Mouse (Mus musculus): Measurements from ENCODE around the gene Gm49325. TPM values are rescaled to one million over a fixed set of nuclear protein-coding genes. Genes with fewer than 3 reads are reported as not detected.

Gm49325 gene
- polyA plus RNA-seq, 1 experiment from 2014 or later, result not detected

DNA sequence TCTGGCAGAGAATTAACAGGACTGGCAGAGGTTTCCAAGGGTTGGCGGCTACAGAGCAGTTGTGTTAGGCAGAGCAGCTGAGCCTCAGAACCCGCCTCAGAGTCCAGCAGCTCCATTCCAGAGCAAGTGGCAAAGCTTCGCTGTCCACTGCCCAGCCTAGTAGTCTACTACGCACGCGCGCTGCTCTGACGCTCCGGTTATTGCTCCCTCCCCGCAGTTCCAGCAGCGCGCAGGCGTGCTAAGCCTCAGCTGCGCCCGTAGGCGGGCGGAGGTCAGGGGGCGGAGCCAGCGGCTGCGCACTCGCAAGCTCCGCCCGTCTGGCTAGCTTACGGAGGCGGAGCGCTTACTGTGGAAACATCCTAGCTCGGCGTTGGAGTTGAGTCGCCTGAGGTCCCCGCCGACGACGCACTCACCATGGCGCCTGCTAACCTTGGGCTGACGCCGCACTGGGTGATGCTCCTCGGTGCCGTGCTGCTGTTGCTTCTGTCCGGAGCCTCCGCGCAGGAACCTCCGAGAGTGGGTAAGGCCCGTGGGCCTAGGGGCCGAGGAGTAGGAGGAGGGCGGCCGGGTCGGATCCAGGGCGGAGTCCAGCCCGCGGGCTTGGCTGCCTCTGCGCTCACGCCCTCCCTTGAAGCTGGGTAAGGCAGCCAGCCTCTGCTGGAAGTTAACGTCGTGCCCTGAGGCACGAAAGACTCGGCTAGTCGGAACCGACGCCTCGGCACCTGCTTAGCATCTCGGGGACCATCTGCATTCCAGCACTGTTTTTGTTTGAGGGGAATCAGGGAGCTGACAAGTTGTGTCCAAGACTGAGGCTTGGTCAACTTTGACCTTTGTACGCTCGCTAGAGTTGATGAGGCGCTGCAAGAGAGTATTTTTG lies 24.4 kb upstream of the Gm49325 start, which contains the start of gene Pttg1ip:
Gene Pttg1ip, plus strand, starts transcription at position 313 of the 877 bp plus-strand sequence.
- peak within 1 kb of the TSS; percentile 84 for H3K4me2 ChIP-seq (ENCODE audit: low read length)
- under 1% methylated on average over 64 of the region's 64 CpGs for WGBS
- ATAC-seq (ENCODE audit: insufficient number of reproducible peaks, insufficient read depth, low FRiP score, low read depth), result peak; percentile 95
- H3K27ac ChIP-seq (replicated peaks in 1 of 2; ENCODE audit: control insufficient read depth in 1 of 2, insufficient read depth in 1 of 2, low read depth in 2 of 2, low read length in 2 of 2), result peak within 1 kb of the TSS; percentile 92 to 95
- H3K4me3 ChIP-seq (ENCODE audit: control insufficient read depth in 1 of 2, insufficient read depth in 1 of 2, low read depth in 1 of 2, low read length in 2 of 2), result peak within 1 kb of the TSS; percentile 79 to 80
- H3K9me3 ChIP-seq (ENCODE audit: control insufficient read depth, low read length), result no peaks in the 10 kb centered on the region
- H3K27me3 ChIP-seq (ENCODE audit: control insufficient read depth, insufficient read depth, low read length), result no peaks in the 10 kb centered on the region
- peaks cover 9% of the 10 kb centered on the region; the same call in 1 of the 2 replicates for H3K36me3 ChIP-seq (ENCODE audit: control insufficient read depth, insufficient read depth, low read length)
- H3K4me1 ChIP-seq (ENCODE audit: control insufficient read depth in 2 of 2, insufficient read depth in 2 of 2, low read length in 2 of 2), result peaks cover 8 to 30% of the 10 kb centered on the region in 2 experiments
- peak within 1 kb of the TSS; percentile 89 for H3K9ac ChIP-seq (ENCODE audit: low read length)

DNA sequence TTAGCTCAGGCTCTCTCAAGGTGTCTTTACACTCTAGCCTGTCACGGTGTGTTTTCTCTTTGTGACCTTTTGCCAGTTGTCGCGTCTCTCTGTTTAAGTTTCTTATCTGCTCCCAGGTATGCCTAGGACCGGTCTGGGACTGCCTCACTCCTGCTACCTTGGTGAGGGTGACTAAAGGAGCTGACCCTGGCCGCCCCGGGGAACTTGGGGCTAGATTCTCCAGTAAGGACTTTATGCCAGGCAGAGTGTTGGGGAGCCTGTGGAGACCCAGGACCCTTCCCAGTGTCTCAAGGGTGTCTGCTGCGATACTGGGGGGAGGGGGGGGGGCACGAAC lies 23.7 kb upstream of the Gm49325 start:
- ATAC-seq (ENCODE audit: insufficient number of reproducible peaks, insufficient read depth, low FRiP score, low read depth), result no peak
- WGBS, result 6% methylated on average over 8 of the region's 8 CpGs
- H3K4me1 ChIP-seq (ENCODE audit: control insufficient read depth in 2 of 2, insufficient read depth in 2 of 2, low read length in 2 of 2), result peaks cover 9 to 33% of the 10 kb centered on the region in 2 experiments

DNA sequence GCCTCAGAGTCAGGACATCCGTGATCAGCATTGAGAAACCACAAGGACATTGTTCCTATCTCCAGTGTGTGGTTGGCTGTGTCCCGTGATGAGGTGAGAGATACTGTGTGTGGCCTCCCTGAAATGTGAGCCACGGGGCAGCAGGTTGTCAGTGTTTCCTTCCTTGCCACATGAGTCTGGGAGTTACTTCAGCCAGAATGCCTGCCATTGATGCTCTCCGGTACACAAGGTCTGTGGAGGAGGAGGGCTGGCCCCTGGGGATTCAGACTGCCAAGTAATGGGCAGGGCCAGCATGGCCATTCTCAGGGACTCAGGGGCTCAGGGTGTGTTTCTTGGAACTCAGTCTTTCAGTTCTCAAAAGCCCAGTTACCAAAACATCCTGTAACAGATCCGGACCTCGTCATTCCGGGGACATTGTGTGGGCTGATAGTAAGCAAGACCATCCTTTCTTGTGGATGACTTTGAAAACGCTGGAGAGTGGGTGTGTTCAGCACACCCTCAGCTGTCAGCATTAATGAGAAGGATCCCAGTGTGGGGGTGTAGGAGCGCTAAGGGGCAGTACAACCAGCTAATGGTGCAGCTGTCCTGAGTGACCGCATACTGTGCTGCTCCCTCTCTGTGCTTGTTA lies 22.1 kb upstream of the Gm49325 start:
- no peak overlapping the region for H3K9ac ChIP-seq (ENCODE audit: low read length)
- no peak for ATAC-seq (ENCODE audit: insufficient number of reproducible peaks, insufficient read depth, low FRiP score, low read depth)
- peaks cover 28% of the 10 kb centered on the region for H3K36me3 ChIP-seq (ENCODE audit: control insufficient read depth, insufficient read depth, low read length)
- no peak overlapping the region for H3K4me2 ChIP-seq (ENCODE audit: low read length)
- H3K4me1 ChIP-seq (ENCODE audit: control insufficient read depth in 2 of 2, insufficient read depth in 2 of 2, low read length in 2 of 2), result peaks cover 14 to 38% of the 10 kb centered on the region in 2 experiments
- no peaks in the 10 kb centered on the region for H3K27me3 ChIP-seq (ENCODE audit: control insufficient read depth, insufficient read depth, low read length)
- WGBS, result 53% methylated on average over 10 of the region's 10 CpGs
- H3K9me3 ChIP-seq (ENCODE audit: control insufficient read depth, low read length), result no peaks in the 10 kb centered on the region
- no peak overlapping the region for H3K4me3 ChIP-seq (ENCODE audit: control insufficient read depth in 1 of 2, insufficient read depth in 1 of 2, low read depth in 1 of 2, low read length in 2 of 2)
- 0 out of 4 replicates have a peak overlapping the region, but pooled peaks of 1 of the 2 experiments have one; percentile 10 for H3K27ac ChIP-seq (replicated peaks in 1 of 2; ENCODE audit: control insufficient read depth in 1 of 2, insufficient read depth in 1 of 2, low read depth in 2 of 2, low read length in 2 of 2)

More for the DNA sequence above, 23.7 kb upstream of the Gm49325 start:
- H3K4me3 ChIP-seq (ENCODE audit: control insufficient read depth in 1 of 2, insufficient read depth in 1 of 2, low read depth in 1 of 2, low read length in 2 of 2), result peak overlapping the region; percentile 79 to 80
- no peaks in the 10 kb centered on the region for H3K9me3 ChIP-seq (ENCODE audit: control insufficient read depth, low read length)
- H3K9ac ChIP-seq (ENCODE audit: low read length), result peak overlapping the region; percentile 89
- H3K36me3 ChIP-seq (ENCODE audit: control insufficient read depth, insufficient read depth, low read length), result peaks cover 15% of the 10 kb centered on the region; the same call in 1 of the 2 replicates
- H3K27me3 ChIP-seq (ENCODE audit: control insufficient read depth, insufficient read depth, low read length), result no peaks in the 10 kb centered on the region
- peak overlapping the region; percentile 92 to 95; a peak in 3 of 4 replicates for H3K27ac ChIP-seq (replicated peaks in 1 of 2; ENCODE audit: control insufficient read depth in 1 of 2, insufficient read depth in 1 of 2, low read depth in 2 of 2, low read length in 2 of 2)
- peak overlapping the region; percentile 84 for H3K4me2 ChIP-seq (ENCODE audit: low read length)

DNA sequence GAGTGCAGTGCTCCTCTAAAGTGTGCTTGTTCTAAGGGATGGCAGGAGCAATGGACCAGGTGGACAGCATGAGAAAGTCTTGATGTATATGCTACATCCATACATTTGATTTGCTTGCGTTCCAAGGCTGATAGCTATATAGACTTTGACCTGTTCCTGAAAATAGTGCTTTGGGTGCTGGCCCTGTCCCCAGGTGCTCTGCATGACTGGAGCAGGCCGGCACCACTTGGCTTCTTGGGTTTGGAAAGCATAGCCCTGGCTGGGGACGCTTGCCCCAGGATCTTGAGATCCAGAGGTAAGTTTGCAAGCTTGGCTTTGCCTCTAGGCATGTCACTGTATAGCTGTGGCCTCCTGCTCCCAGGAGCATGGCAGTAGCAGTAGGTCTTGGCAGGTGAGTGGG lies 19.4 kb upstream of the Gm49325 start:
- Histone ChIP-seq H3K27ac (replicated peaks in 1 of 2; ENCODE audit: control insufficient read depth in 1 of 2, insufficient read depth in 1 of 2, low read depth in 2 of 2, low read length in 2 of 2) (no peak overlapping the region), H3K4me3 (ENCODE audit: control insufficient read depth in 1 of 2, insufficient read depth in 1 of 2, low read depth in 1 of 2, low read length in 2 of 2) (no peak overlapping the region), H3K36me3 (ENCODE audit: control insufficient read depth, insufficient read depth, low read length) (peaks cover 50% of the 10 kb centered on the region), H3K4me2 (ENCODE audit: low read length) (no peak overlapping the region), H3K9me3 (ENCODE audit: control insufficient read depth, low read length) (no peaks in the 10 kb centered on the region), H3K9ac (ENCODE audit: low read length) (no peak overlapping the region), H3K27me3 (ENCODE audit: control insufficient read depth, insufficient read depth, low read length) (no peaks in the 10 kb centered on the region), H3K4me1 (ENCODE audit: control insufficient read depth in 2 of 2, insufficient read depth in 2 of 2, low read length in 2 of 2) (peaks cover 19 to 52% of the 10 kb centered on the region in 2 experiments)
- WGBS, result 96% methylated on average over 3 of the region's 3 CpGs
- no peak for ATAC-seq (ENCODE audit: insufficient number of reproducible peaks, insufficient read depth, low FRiP score, low read depth)

DNA sequence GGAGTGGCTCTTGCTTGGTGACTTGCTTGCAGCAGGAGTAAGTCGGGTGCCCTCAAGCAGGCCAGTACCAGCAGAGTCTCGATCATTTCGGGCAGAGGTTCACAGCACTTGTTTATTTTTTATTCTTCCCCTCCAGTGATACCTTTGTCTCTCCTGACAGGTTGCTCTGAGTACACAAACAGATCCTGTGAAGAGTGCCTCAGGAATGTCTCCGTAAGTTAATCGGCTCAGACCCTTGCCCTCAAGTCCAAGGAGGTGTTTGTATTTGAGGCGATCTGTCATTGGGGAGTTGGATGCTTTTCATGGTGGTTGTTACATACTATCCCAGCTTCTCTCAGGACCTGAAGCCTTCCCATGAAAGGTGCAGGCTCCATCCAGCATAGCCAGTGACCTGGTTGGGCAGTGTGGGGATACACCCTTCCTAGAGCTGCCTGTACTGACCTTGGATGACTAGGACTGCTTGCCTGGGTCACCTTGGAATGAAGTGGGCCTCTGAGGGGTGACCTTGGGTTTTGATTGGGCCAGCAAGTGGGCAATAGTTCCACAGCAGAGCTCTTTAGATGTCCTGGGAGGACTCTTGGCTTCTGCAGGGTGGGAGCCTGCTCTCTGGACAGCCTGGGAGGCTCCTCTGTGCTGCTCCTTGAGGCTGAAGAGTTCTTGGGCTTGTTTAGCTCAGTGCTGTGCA lies 18.8 kb upstream of the Gm49325 start:
- H3K9me3 ChIP-seq (ENCODE audit: control insufficient read depth, low read length), result no peaks in the 10 kb centered on the region
- no peak overlapping the region for H3K9ac ChIP-seq (ENCODE audit: low read length)
- H3K27ac ChIP-seq (replicated peaks in 1 of 2; ENCODE audit: control insufficient read depth in 1 of 2, insufficient read depth in 1 of 2, low read depth in 2 of 2, low read length in 2 of 2), result no peak overlapping the region
- H3K27me3 ChIP-seq (ENCODE audit: control insufficient read depth, insufficient read depth, low read length), result no peaks in the 10 kb centered on the region
- 92% methylated on average over 6 of the region's 6 CpGs for WGBS
- no peak overlapping the region for H3K4me2 ChIP-seq (ENCODE audit: low read length)
- no peak for ATAC-seq (ENCODE audit: insufficient number of reproducible peaks, insufficient read depth, low FRiP score, low read depth)
- H3K36me3 ChIP-seq (ENCODE audit: control insufficient read depth, insufficient read depth, low read length), result peaks cover 56% of the 10 kb centered on the region
- no peak overlapping the region for H3K4me3 ChIP-seq (ENCODE audit: control insufficient read depth in 1 of 2, insufficient read depth in 1 of 2, low read depth in 1 of 2, low read length in 2 of 2)
- peaks cover 20 to 51% of the 10 kb centered on the region in 2 experiments for H3K4me1 ChIP-seq (ENCODE audit: control insufficient read depth in 2 of 2, insufficient read depth in 2 of 2, low read length in 2 of 2)

DNA sequence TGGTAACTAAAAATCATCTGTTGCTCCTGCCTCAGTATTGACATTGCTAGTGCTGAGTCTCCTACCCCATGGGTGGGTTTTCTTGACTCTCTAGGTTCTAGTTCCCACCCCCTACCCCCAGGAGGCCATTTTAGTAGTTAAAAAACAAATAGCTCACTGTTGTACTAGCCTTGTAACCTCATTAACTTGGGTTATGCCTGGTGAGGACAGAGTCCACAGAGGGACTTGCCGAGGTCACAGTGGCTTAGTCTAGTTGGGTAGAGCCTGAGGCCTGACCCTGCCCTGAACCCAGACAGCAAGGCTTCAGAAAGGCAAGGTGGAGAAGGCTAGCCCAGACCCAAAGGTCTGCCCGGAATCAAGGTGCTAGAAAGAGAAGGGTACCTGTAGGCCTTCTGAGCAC lies 18.0 kb upstream of the Gm49325 start:
- H3K36me3 ChIP-seq (ENCODE audit: control insufficient read depth, insufficient read depth, low read length), result peaks cover 63% of the 10 kb centered on the region
- H3K9ac ChIP-seq (ENCODE audit: low read length), result no peak overlapping the region
- WGBS, result 91% methylated on average over 2 of the region's 2 CpGs
- no peak for ATAC-seq (ENCODE audit: insufficient number of reproducible peaks, insufficient read depth, low FRiP score, low read depth)
- H3K27me3 ChIP-seq (ENCODE audit: control insufficient read depth, insufficient read depth, low read length), result no peaks in the 10 kb centered on the region
- H3K4me3 ChIP-seq (ENCODE audit: control insufficient read depth in 1 of 2, insufficient read depth in 1 of 2, low read depth in 1 of 2, low read length in 2 of 2), result no peak overlapping the region
- H3K4me1 ChIP-seq (ENCODE audit: control insufficient read depth in 2 of 2, insufficient read depth in 2 of 2, low read length in 2 of 2), result peaks cover 20 to 44% of the 10 kb centered on the region in 2 experiments
- H3K4me2 ChIP-seq (ENCODE audit: low read length), result no peak overlapping the region
- no peak overlapping the region for H3K27ac ChIP-seq (replicated peaks in 1 of 2; ENCODE audit: control insufficient read depth in 1 of 2, insufficient read depth in 1 of 2, low read depth in 2 of 2, low read length in 2 of 2)
- H3K9me3 ChIP-seq (ENCODE audit: control insufficient read depth, low read length), result no peaks in the 10 kb centered on the region

DNA sequence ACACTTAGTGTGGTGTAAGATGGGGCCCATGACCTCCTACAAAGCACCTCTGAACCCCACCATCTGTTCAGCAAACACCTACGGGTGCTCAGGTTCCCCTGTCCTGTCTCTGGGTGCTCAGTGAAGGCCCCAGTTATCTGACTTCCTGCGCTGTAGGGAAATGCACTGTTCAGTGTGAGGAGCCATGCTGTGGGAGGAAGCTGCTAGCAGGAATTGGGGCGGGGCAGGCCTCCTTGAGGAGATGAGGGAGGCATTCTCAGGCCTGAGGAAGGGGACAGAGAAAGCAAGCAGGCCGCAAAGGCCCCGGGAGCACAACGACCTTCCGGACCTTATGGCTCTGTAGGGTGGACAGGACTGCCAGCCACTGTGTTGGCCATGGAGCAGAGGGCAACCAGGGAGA lies 16.9 kb upstream of the Gm49325 start:
- Histone ChIP-seq H3K9me3 (ENCODE audit: control insufficient read depth, low read length) (no peaks in the 10 kb centered on the region), H3K27ac (replicated peaks in 1 of 2; ENCODE audit: control insufficient read depth in 1 of 2, insufficient read depth in 1 of 2, low read depth in 2 of 2, low read length in 2 of 2) (peak overlapping the region; percentile 35 to 66), H3K4me1 (ENCODE audit: control insufficient read depth in 2 of 2, insufficient read depth in 2 of 2, low read length in 2 of 2) (peaks cover 17 to 37% of the 10 kb centered on the region in 2 experiments), H3K36me3 (ENCODE audit: control insufficient read depth, insufficient read depth, low read length) (peaks cover 74% of the 10 kb centered on the region), H3K27me3 (ENCODE audit: control insufficient read depth, insufficient read depth, low read length) (no peaks in the 10 kb centered on the region), H3K4me3 (ENCODE audit: control insufficient read depth in 1 of 2, insufficient read depth in 1 of 2, low read depth in 1 of 2, low read length in 2 of 2) (no peak overlapping the region), H3K4me2 (ENCODE audit: low read length) (no peak overlapping the region), H3K9ac (ENCODE audit: low read length) (0 out of 2 replicates have a peak overlapping the region, but pooled peaks have one; percentile 10)
- 64% methylated on average over 7 of the region's 7 CpGs for WGBS
- no peak for ATAC-seq (ENCODE audit: insufficient number of reproducible peaks, insufficient read depth, low FRiP score, low read depth)

Data from heart, embryonic 14.5 days (tissue).